Mouse (Mus musculus) c-Kit-positive CD71-positive TER-119-positive erythroid progenitor cells, embryonic 14.5 days (primary cell): ENCODE data around the gene 3110040M04Rik.
A peak's percentile ranks its signal among the peaks of the same experiment; 100 is the strongest.
"Not testable (repeated sequence)": the region's sequence is repeated elsewhere in the genome, so short reads cannot be mapped to it uniquely, and the experiment has no call there.

ENCODE experiments used
- DNase-seq: peaks from one replicate; pipeline ENCODE4 v3.0.0-alpha.2; 2013; ENCODE audit warnings: low spot score

Gene 3110040M04Rik

DNA sequence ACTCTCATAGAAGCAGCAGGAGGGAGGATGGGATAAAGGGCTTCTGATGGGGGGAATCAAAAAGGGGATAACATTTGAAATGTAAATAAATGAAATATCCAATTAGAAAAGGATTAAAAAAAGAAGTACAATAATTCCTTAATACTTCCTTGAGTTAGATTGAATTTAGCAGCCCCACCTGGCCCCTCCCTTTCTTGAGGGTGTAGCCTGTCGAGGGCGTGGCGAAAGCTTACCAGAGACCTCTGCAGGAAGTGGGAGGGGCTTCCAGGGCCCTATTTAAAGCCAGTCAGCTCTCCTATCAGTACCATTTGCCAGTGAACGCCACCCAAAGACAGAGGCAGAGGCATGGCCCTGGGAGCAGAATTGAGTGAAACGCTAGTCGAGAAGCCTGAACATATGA is at the start of gene 3110040M04Rik:
3110040M04Rik (plus strand) TSS at position 304 of the 400 bp plus-strand sequence.
- not testable (repeated sequence) for DNase-seq

DNA sequence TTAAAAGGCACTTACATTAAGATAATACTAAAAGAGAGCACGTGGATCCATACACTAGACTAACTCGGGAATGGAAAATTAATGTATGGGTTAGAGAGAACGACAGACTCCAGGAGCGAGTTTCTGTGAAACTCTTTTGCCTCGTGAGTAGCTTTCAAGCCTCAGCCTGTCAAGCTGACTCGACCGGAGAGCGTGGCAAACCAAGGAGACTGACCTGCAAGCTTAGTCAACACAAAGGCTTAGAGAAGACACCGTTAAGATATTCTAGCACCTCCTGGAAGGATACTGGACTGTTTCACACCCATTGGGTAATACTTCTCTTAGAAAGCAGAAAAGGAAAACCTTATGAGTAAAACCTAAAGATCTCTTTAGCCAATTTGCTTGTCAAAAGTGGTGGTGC is 49.8 kb upstream of the 3110040M04Rik start:
- not testable (repeated sequence) for DNase-seq

DNA sequence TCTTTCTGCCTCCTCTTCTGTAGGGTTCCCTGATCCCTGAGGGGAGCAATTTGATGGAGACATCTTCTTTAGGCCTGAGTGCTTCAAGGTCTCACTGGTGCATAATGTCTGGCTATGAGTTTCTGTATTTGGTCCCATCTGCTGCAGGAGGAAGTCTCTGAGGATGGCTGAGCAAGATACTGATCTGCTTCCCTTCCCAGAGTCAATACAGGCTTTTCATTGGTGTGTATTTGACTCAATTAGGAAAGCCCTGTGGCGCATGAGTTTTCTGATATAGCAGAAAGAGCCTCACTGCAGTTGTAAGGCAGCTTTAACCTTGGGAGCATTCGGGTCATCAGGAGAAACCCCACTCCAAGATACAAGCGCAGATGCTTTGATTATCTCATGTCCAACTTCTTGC is 47.8 kb upstream of the 3110040M04Rik start:
- DNase-seq = no peak

DNA sequence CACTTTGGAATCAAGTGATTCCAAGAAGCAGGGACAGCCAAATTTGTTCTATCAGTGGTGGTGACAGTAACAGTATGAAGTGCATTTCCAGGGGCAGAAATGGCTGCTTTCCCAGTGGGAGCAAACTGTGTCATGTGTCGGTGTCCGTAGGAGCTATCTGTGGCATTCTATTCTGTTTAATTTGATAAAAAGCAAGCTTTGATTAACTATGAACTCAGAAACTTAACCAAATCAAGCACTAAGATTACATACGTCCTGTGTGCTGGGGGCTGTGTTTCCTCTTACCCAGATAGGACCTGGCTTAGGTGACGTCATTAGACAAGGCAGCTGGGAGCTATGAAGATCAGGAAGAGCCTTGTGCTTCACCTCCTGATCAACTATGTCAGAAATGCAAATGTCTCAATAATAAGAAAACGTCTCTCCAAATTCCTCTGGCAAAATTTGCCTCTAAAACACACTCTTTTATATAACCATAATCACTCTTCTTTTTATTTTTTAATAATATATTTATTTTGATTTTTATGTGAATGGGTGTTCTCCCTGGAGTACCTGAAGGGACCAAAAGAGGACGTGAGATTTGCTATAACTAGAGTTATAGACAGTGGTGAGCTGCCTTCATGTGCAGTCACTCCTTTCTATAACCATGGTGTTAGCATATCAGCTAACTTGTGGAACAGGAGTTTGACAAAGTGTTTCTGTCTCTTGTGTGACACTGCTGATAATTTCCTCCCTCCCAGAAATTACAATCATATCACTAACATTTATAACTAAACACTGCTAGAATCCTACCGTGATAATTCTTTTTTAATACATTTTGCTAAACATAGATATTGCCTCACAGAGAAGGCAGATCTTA is 46.9 kb upstream of the 3110040M04Rik start:
- no peak for DNase-seq

DNA sequence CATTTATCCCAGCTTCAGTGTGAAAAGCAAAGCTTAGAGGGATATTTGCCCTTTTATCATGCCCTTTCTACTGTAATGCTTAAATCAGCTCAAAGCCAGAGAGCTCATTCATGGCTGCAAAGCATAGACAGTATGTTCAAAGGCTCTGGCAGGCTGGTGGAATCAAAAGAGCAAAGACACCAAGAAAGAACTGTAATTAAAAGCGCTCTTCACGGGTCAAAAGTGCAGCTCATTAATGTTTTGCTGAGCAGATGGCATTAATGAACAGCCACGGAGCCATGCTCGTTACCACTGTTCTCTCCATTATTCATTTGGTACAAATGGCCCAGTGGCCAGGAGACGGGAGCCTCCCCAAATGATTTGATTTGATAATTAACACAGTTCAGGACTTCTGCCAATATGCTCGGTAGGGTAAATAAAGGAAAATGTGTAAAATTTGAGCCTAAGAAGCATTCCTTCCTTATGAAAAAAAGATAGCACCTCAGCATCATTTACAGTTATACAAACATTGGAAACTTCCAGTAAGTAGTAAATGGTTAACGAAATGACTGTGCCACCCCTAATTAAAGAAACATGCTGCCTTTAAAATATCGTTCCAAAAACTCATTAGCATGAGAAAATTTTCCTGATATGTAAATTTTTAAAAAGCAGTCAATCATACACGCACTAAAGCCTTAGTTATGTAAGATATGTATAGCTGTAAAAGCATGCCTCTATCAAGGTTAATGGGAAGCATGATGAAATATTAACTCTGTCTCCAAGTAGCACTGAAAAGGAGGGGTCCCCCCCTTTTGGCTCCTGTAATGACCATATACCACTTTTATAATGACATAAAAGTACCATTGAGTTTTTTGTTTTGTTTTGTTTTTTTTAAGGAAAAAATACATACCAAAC is 45.7 kb upstream of the 3110040M04Rik start:
- DNase-seq = no peak

DNA sequence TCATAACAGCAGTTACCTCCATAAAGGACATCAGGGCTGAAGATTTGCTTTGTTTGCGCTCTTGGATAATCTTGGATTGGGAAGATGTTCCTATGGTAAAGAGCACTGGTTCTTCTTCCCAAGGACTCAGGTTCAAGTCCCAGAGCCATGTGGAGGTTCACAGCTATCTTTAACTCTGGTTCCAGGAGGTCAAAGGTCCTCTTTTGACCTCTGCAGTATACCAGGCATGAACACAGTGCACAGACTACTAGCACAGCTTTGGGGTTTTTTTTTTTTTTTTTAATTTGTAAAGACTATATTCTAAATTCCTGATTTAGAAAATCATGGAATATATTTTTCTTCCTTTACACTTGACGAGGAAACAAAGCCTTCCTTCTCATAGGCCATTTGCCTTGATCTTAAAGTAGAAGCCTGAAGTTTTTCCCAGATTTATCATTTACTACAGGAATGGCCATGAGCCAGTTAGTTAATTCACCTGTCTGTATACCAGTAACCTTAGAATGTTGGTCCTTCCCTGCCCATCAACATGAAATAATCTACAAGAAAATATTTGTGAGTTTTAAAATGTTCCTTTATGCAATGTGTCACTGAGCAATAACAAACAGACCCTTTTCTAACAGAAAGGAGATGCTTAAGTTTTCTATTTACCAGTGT is 44.9 kb upstream of the 3110040M04Rik start:
- DNase-seq = no peak

DNA sequence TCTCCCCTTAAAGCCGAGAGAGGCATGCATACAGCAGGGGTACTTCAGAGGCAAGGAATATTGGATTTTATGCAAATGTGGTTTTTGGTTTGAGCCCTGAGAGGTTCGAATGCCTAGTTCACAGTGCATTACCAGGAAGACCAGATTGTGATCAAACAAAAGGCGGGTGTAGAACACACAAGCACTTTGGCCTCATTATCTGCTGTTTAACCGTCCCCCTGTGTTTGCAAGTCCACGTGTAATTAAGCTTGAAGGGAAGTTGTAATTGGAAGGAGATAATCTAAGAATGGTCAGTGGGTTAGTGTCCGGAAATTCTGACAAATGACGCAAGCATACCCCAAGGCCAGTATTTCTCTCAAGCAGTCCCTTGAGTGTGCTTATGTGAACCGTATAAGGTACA is 37.9 kb upstream of the 3110040M04Rik start:
- no peak for DNase-seq

DNA sequence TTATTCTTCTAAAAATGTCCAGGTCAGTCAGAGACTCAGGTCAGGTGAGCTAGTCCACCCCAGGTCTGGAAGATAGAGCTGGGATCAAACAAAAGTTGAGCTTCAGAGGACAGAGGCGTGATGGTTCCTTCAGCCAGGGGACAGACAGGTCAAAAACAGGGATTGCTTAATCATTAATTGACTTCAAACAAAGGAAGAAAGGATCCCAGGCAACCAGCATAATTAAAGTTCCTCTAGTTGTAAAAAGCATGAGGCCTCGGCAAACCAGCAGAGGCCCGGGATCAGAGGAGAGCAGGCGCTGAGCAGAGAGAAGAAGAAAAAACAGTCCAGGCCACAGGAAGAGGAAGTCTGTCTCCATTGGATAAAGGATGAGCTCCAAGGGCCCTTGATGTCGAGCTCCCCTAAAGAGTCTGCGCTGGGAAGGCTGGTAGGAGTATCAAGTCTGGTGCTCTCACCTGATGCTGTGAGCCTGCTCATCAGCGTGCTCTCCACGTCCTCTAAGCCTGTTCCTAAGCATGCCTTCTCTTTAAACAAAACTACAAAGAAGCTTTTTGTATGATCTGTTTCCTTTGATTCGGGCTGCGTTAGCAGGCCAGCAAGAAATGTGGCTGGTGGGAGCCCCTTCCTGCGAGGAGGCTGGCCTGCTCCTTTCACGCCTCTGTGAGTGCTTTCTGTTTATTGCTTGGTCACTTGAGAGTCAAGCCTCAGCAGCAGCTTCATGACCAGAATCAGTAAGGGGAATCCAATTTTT is 36.4 kb upstream of the 3110040M04Rik start:
- DNase-seq = no peak

DNA sequence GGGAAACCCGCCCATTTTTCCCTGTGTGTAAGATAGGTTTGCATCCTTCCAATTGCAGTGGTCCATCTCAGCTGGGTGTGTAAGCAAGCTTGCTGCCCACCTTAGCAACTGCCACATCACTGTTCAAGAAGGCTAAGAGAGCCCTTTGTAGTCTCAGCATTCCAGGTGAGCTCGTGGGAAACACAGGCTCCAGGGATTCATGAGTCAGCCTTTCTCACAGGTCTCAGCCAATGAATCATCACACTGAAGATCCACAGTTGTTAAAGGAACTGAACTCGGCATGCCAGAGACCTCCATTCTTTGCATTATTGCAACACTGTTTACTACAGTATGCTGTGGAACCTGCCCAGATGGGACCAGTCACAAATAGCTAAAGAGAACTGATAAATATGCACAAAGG is 35.3 kb upstream of the 3110040M04Rik start:
- no peak for DNase-seq

DNA sequence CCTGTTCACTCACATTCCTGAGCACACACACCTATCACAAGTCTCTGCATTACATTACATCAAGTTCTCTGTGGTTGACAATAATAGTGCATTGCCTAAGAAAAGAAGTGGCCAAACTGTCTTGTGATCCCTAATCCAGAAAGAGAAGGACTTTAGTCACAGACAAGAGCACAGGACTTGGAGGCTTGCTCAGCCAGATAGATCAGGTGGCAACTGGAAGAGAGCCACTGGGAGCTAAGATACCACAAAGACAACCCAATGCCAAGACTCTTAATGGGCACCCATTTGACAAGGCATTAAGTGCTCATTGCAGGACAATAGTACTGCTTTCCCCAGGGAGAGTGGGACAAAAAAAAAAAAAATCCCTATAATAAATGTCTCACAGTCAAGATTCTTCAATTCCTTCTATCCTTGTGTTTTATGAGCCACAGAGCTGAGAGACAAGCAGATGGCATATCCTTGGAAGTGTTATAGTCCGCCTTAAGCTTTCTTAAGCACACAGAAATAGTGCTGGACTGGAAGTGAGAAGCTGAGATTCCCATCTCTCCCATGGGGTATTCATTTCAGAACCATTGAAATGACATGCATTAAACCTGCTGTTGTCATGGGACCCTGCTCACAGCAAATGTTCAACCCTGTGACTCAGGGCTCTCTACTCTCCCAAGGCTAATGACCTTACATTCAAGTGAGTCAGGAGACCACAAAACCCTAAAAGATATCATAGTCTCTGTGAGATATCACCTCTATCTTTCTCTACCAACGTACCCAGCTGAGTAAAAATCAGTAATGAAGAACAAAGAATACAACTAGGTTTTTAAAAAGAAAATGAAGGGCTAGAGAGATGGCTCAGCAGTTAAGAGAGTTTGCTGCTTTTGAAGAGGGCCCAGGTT is 32.1 kb upstream of the 3110040M04Rik start:
- no peak for DNase-seq

DNA sequence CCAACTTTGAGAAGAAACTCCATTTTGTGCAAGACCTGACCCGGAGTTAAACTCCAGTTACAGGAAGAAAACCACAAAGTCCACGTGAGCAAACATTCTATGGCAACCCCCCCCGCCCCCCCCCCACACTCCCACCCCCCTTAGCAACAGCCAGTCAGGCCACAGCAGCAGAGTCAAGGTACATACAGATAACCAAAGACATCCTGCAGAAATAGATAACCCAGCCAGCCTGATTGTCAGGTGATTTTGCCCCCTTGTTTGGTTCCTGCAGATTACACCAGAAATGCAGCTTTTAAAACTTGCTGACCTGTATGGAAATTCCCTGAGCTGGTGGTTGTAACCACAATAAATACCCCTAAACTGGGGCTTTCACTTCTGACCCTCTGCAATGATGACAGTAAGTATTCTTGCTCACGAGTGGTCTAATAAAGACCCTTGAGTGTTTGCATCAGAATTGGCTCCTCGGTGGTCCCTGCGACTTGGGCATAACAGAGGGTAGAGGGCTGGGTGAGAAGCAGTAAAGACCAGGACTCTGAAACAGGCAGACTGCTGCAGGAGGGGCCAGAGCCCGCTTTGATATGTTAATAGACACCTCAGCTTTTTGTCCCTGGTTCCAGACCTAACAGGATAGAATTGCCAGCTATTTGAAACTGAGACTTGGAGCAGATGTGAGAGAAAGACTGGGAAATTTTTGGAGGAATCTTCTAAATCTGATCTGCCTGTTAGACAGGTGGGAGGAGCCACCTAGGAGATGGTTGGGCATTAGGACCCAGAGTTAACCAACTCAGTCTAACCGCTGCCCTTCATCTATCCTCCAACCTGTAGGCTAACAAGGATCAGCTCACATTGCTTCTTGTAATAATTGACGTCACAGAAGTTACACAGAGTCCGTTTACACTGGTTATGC is 26.6 kb upstream of the 3110040M04Rik start:
- peak; percentile 58 for DNase-seq

DNA sequence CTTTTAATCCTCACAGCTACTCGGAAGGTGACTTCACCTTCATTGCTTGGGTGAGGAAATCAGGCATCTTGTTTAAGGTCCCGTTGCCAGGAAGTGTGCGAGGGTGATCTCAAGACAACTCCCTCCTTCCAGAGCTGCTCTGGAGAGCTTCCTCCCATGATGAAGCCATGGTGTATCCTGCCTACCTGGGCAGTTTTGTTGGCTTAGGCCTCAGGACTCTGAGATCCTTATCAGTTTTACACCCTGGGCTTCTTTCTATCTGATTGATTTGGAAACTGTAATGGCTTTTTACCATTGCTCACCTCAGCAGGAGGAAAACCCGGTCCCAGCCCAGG is 26.0 kb upstream of the 3110040M04Rik start:
- DNase-seq = peak; percentile 69

DNA sequence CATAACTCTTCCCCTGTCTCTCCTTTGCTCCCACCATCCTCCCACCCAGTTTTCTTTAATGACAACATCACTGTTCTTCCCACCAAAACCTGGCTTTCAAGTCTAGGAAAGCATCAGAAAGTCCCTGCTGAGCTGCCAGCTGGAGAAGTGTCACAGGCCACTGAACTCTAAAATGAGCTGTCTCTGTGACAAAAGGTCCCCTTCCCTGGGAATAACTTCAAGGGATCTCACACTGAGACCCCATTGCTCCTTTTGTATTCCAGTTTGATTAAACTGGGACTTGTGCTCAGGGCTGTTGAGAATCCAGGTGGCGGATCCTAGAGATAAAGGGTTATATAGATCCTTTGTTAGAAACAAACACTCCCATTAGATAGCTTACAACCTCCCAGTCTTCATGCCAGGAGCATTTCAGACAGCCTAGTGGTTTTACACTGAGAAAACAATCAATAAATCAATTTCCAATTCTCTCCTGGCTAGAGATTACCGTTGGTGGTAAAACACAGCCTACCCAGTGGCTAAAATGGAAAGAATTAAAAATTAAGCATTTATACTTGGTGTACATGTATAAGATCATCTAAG is 25.3 kb upstream of the 3110040M04Rik start:
- DNase-seq = no peak

DNA sequence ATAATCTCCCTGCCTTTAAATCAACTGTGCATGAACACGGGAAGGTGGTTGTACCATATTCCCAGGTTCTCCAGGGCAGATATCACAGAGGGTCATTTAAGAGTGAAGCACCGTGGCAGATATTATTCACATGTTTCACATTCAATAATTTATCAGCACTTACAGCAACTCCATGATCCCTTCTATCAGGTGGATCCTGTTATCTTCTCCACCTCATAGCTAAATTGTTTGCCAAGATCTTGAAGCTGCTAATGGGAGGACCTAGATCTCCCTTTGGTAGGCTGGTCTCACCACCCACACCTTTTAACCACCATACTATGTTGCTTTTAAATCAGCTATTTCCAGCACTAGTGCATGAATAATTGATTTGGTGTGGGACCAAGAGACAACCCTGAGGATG is 23.8 kb upstream of the 3110040M04Rik start:
- DNase-seq = no peak

DNA sequence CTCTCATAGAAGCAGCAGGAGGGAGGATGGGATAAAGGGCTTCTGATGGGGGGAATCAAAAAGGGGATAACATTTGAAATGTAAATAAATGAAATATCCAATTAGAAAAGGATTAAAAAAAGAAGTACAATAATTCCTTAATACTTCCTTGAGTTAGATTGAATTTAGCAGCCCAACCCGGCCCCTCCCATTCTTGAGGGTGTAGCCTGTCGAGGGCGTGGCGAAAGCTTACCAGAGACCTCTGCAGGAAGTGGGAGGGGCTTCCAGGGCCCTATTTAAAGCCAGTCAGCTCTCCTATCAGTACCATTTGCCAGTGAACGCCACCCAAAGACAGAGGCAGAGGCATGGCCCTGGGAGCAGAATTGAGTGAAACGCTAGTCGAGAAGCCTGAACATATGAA is 21.7 kb upstream of the 3110040M04Rik start, which contains the start of gene Gm47985:
Gm47985 (plus strand) TSS at position 272 of the 400 bp plus-strand sequence.
- DNase-seq = not testable (repeated sequence)

DNA sequence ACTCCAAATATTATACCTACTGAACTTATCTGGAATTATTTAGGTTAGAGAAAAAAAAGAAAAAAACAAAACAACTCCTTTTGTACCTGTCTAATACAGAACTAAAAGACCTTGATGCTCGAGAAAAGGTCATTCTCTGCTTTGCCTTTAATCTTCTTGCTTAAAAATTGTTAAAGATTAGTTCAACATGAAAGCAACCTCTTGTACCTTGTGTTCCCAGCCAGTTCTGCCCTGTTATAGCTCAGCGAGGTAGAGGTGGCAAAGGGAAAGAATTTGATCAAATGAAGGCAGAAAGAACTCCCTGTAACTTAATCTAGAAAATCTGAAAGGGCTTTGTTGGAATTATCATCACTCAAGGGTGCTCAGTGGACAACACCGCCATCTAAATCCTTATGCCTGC is 17.7 kb upstream of the 3110040M04Rik start:
- not testable (repeated sequence) for DNase-seq

DNA sequence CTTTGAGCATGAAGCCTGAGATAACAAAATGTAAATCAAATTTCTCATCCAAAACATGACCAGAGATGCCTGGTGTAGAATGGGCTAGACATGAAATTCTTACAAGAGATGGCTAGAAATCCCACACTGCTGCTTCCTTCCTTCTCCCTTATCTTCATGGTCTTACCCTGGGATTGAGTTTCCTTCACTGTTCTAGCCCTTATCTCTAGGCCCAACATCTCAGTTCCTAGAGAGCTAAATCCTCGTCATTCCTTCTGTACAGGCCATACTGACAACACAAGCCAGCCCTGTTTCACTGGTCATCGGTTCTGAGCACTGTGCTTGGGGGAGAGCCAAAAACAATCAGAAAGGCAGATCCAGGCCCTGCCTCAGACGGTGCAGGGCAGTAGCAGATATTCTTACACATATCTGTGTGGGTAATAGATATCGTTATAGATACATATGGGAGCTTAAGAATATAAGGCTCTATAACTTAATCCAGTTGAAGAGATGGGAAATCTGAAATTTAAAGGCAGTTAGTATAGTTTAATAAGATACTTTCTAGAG is 17.0 kb upstream of the 3110040M04Rik start:
- not testable (repeated sequence) for DNase-seq

DNA sequence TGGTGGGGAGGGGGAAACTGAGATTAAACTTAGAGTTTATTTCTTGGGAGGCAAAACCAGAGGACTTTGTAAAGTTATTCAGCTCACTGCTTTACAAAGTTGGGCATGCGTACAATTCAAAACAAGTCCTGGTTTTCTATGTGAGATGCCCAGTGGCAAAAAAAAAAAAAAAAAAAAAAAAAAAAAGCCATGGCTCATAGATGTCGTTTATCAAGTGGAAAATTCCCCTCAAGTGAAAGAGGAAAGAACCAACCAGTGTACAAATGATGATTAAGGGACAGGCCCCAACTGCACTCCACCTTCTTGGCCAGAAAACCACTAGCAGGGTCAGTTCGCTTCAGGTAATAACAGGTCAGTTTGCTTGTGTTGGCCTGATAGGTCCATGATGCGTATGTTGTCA is 15.5 kb upstream of the 3110040M04Rik start:
- no peak for DNase-seq

DNA sequence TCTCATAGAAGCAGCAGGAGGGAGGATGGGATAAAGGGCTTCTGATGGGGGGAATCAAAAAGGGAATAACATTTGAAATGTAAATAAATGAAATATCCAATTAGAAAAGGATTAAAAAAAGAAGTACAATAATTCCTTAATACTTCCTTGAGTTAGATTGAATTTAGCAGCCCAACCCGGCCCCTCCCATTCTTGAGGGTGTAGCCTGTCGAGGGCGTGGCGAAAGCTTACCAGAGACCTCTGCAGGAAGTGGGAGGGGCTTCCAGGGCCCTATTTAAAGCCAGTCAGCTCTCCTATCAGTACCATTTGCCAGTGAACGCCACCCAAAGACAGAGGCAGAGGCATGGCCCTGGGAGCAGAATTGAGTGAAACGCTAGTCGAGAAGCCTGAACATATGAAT is 11.8 kb upstream of the 3110040M04Rik start, which contains the start of gene Gm8947:
Gm8947 (plus strand) TSS at position 302 of the 400 bp plus-strand sequence.
- DNase-seq = not testable (repeated sequence)
